14 mouse cellular contexts compared by ENCODE assay signal in genomic region chr11:105506322-105506721, GRCm38 (mm10). TPM values are rescaled to one million over a fixed set of nuclear protein-coding genes. Genes with fewer than 3 reads are reported as not detected.
DNase-seq lines count a peak whose midpoint lies in the region; ATAC-seq and TF ChIP-seq lines count a peak whose summit lies in the region.
"Had no signal": no experiment of that assay in that cellular context is flagged by ENCODE, and none has a peak within 500 bp of the region (broad histone marks: within the 10 kb centered on the region; RNA-seq: fewer than 3 reads in every experiment).

No protein-coding gene starts in this region.

- dilution Hi-C loops in CH12.LX (cut with MboI; ENCODE audit: extremely low pct_ligation_motif_present, extremely low pct_unique_long_range_greater_than_20kb, low sequenced_read_pairs), result no loop called here

- no peak for TF ChIP-seq POLR2A in CH12.LX (IDR thresholded peaks at IDR 0.05; ENCODE audit: low read depth, low read length)

- no peaks in the 10 kb centered on the region for H3K79me2 ChIP-seq in CH12.LX (replicated peaks; ENCODE audit: control insufficient read depth, extremely low read depth, insufficient read depth, poor library complexity, severe bottlenecking)

- no peak for TF ChIP-seq RAD21 in CH12.LX (IDR thresholded peaks at IDR 0.05; ENCODE audit: low read depth, low read length)

- H3K27me3 ChIP-seq in CH12.LX (replicated peaks), result no peaks in the 10 kb centered on the region
- 0 out of 2 replicates have a peak, but pooled peaks cover 5% of the 10 kb centered on the region for H3K27me3 ChIP-seq in embryonic facial prominence, embryonic 10.5 days (replicated peaks; ENCODE audit: low read depth, poor library complexity, severe bottlenecking)
- no peaks in the 10 kb centered on the region for H3K27me3 ChIP-seq in liver, embryonic 11.5 days (replicated peaks; ENCODE audit: control insufficient read depth, insufficient read depth, low read length)
- H3K27me3 ChIP-seq: Patski had no signal

- no peaks in the 10 kb centered on the region for H3K36me3 ChIP-seq in CH12.LX (replicated peaks in 1 of 2; ENCODE audit: control insufficient read depth in 1 of 2, insufficient read depth in 1 of 2, low read length in 1 of 2)
- no peaks in the 10 kb centered on the region for H3K36me3 ChIP-seq in embryonic facial prominence, embryonic 10.5 days (replicated peaks)
- H3K36me3 ChIP-seq in liver, embryonic 11.5 days (ENCODE audit: control insufficient read depth, insufficient read depth, low read length), result no peaks in the 10 kb centered on the region

- H3K27ac ChIP-seq in CH12.LX (ENCODE audit: insufficient read depth, low read depth), result no peak overlapping the region
- H3K27ac ChIP-seq in embryonic facial prominence, embryonic 10.5 days (replicated peaks), result peak overlapping the region; percentile 80
- no peak overlapping the region for H3K27ac ChIP-seq in liver, embryonic 11.5 days (ENCODE audit: low read depth, low read length)
- H3K27ac ChIP-seq: stomach, postnatal 0 days had no signal

- no peak overlapping the region for H3K4me3 ChIP-seq in CH12.LX (replicated peaks in 1 of 3; ENCODE audit: low read depth in 2 of 3, low read length in 2 of 3, poor library complexity in 1 of 3)
- no peak overlapping the region for H3K4me3 ChIP-seq in embryonic facial prominence, embryonic 10.5 days
- H3K4me3 ChIP-seq in liver, embryonic 11.5 days (ENCODE audit: low read depth, low read length), result no peak overlapping the region

- no peak for TF ChIP-seq CTCF in CH12.LX (conservative IDR thresholded peaks at IDR 0.05 in 1 of 2, IDR thresholded peaks at IDR 0.05 in 1 of 2; ENCODE audit: low read depth in 2 of 2, low read length in 2 of 2)

- intact Hi-C loops in heart, postnatal 14 days (cut with DNase I), result no loop called here

- no peak for TF ChIP-seq EP300 in CH12.LX (IDR thresholded peaks at IDR 0.05; ENCODE audit: low read length)

- no peaks in the 10 kb centered on the region for H3K9me3 ChIP-seq in CH12.LX (replicated peaks; ENCODE audit: low read length)
- H3K9me3 ChIP-seq in embryonic facial prominence, embryonic 10.5 days, result no peaks in the 10 kb centered on the region
- H3K9me3 ChIP-seq in liver, embryonic 11.5 days (ENCODE audit: control insufficient read depth, low read length), result no peaks in the 10 kb centered on the region

- 77% methylated on average over 11 of the region's 11 CpGs for WGBS in embryonic facial prominence, embryonic 10.5 days
- 40% methylated on average over 11 of the region's 11 CpGs for WGBS in liver, embryonic 11.5 days

- in situ Hi-C loops in CH12.LX (cut with MboI; ENCODE audit: low pct_ligation_motif_present, low pct_unique_long_range_greater_than_20kb, low sequenced_read_pairs), result no loop called here

- DNase-seq in heart, adult 8-10 months (ENCODE audit: low spot score), result peak; percentile 29
- no peak for DNase-seq in heart, postnatal 14 days
- no peak for DNase-seq in CH12.LX (ENCODE audit: extremely low read depth)
- no peak for DNase-seq in embryonic facial prominence, embryonic 10.5 days (ENCODE audit: low spot score)
- DNase-seq in liver, embryonic 11.5 days (ENCODE audit: low spot score), result no peak
- DNase-seq: thymus, postnatal 4 days had no signal

- H3K4me1 ChIP-seq in CH12.LX (ENCODE audit: control insufficient read depth in 1 of 2, insufficient read depth in 2 of 2), result peaks cover 4 to 7% of the 10 kb centered on the region in 2 experiments; a peak in 3 of 4 replicates
- peaks cover 59% of the 10 kb centered on the region for H3K4me1 ChIP-seq in embryonic facial prominence, embryonic 10.5 days
- H3K4me1 ChIP-seq in liver, embryonic 11.5 days (replicated peaks; ENCODE audit: control insufficient read depth, insufficient read depth, low read length), result no peaks in the 10 kb centered on the region

- peak overlapping the region; percentile 22; the same call in 1 of the 2 replicates for H3K4me2 ChIP-seq in CH12.LX (ENCODE audit: insufficient read depth, low read depth, poor library complexity, severe bottlenecking)
- peak overlapping the region; percentile 8; the same call in 1 of the 2 replicates for H3K4me2 ChIP-seq in liver, embryonic 11.5 days

- H3K9ac ChIP-seq in CH12.LX (ENCODE audit: insufficient read depth, low read depth), result no peak overlapping the region
- H3K9ac ChIP-seq in liver, embryonic 11.5 days (ENCODE audit: low read depth, low read length), result no peak overlapping the region

- no peak for ATAC-seq in liver, embryonic 11.5 days (replicated peaks; ENCODE audit: low FRiP score)
- no peak for ATAC-seq in erythroblast, adult 5-6 weeks (replicated peaks; ENCODE audit: low FRiP score, poor library complexity, severe bottlenecking)
- ATAC-seq in monocyte, adult 5-6 weeks (replicated peaks; ENCODE audit: insufficient number of reproducible peaks, low FRiP score, low TSS enrichment, poor library complexity, severe bottlenecking), result no peak
- ATAC-seq: forebrain, embryonic 14.5 days; Patski had no signal

TF ChIP-seq in CH12.LX, 34 proteins besides CTCF, POLR2A, EP300 and RAD21:
- no peak for TF ChIP-seq MXI1 (IDR thresholded peaks at IDR 0.05; ENCODE audit: low read depth, low read length)
- no peak for TF ChIP-seq POLR2AphosphoS2 (IDR thresholded peaks at IDR 0.05; ENCODE audit: low read depth, low read length)
- TF ChIP-seq MAZ (IDR thresholded peaks at IDR 0.05; ENCODE audit: low read depth, low read length), result no peak
- TF ChIP-seq MAFK (IDR thresholded peaks at IDR 0.05; ENCODE audit: insufficient replicate concordance, low read length), result no peak
- no peak for TF ChIP-seq IRF4 (IDR thresholded peaks at IDR 0.05; ENCODE audit: low read depth, low read length)

RNA-seq across cellular contexts. Expression of gene March10, which starts 49.8 kb away (rescaled TPM):
- total RNA-seq in heart, adult 8-10 months (2022), result not detected
- total RNA-seq in heart, postnatal 14 days (2021), result not detected
- total RNA-seq in CH12.LX (2012; rRNA removed) (not detected in 2 replicates), CH12.LX (2014; rRNA removed) (not detected in 2 replicates)
- not detected in 2 replicates for polyA plus RNA-seq in CH12.LX (2012; ENCODE audit: insufficient read length, low read depth)
- polyA plus RNA-seq in embryonic facial prominence, embryonic 10.5 days (2016; fragmentation: Nextera tagmentation; extraction: Ambion mirVana), result 0.06 and 0.16 TPM in 2 replicates
- not detected in 2 replicates for polyA plus RNA-seq in liver, embryonic 11.5 days (2014; fragmentation: Nextera tagmentation; extraction: Ambion mirVana)
- total RNA-seq in erythroblast, adult 5-6 weeks (2015; ENCODE audit: low replicate concordance), result not detected in 2 replicates
- not detected in 2 replicates for total RNA-seq in erythroblast, adult 5-6 weeks (2017; ENCODE audit: low replicate concordance)
- total RNA-seq in monocyte, adult 5-6 weeks (2017), result not detected in 3 replicates
- total RNA-seq: adrenal gland, adult 18-20 months had no signal
- polyA plus RNA-seq: intestine, embryonic 14.5 days; liver, embryonic 16.5 days; stomach, postnatal 0 days had no signal
